Comparison of ENCODE assay signal across 21 mouse cellular contexts in the genomic region with DNA sequence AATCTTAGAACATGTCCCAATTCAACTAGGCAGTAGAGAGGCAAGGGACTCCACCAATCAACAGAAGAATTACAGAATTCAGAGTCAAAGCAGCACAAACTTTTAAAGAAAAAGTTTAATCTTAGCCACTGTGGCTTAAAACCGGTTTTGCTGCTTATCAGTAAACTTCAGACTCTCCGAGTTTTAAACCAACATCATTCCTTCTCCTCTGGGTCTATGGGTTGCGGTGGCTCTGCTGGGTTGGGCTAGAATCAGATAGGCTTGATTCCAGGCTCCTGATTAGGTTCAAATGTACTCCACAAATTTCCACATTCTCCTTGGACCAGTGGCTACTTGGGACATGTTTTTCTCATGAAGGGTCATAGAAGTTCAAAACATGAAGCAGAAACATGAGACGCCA. TPM values are rescaled to one million over a fixed set of nuclear protein-coding genes. Genes with fewer than 3 reads are reported as not detected.
DNase-seq lines count a peak whose midpoint lies in the region; ATAC-seq and TF ChIP-seq lines count a peak whose summit lies in the region.
"Had no signal": no experiment of that assay in that cellular context is flagged by ENCODE, and none has a peak within 500 bp of the region (broad histone marks: within the 10 kb centered on the region; RNA-seq: fewer than 3 reads in every experiment).

No protein-coding gene starts in this region.

- H3K4me2 ChIP-seq in intestine, embryonic 15.5 days (replicated peaks) = no peak overlapping the region
- H3K4me2 ChIP-seq in intestine, postnatal 0 days (replicated peaks; ENCODE audit: low read depth) = no peak overlapping the region
- H3K4me2 ChIP-seq: embryonic facial prominence, embryonic 15.5 days; forebrain, embryonic 12.5 days; hindbrain, embryonic 12.5 days had no signal

- no peaks in the 10 kb centered on the region for H3K4me1 ChIP-seq in intestine, embryonic 15.5 days (replicated peaks)
- H3K4me1 ChIP-seq in intestine, postnatal 0 days (replicated peaks; ENCODE audit: control insufficient read depth, insufficient read depth, low read length) = no peaks in the 10 kb centered on the region
- H3K4me1 ChIP-seq: embryonic facial prominence, embryonic 15.5 days; forebrain, embryonic 12.5 days; heart, embryonic 10.5 days; hindbrain, embryonic 12.5 days had no signal

- H3K4me3 ChIP-seq in intestine, embryonic 15.5 days (replicated peaks) = no peak overlapping the region
- H3K4me3 ChIP-seq in intestine, postnatal 0 days (ENCODE audit: low read depth, low read length) = no peak overlapping the region
- H3K4me3 ChIP-seq: embryonic facial prominence, embryonic 15.5 days; forebrain, embryonic 12.5 days; heart, embryonic 10.5 days; hindbrain, embryonic 12.5 days had no signal

- H3K9me3 ChIP-seq in intestine, embryonic 15.5 days = no peaks in the 10 kb centered on the region
- no peaks in the 10 kb centered on the region for H3K9me3 ChIP-seq in intestine, postnatal 0 days (ENCODE audit: control insufficient read depth)
- H3K9me3 ChIP-seq: embryonic facial prominence, embryonic 15.5 days; forebrain, embryonic 12.5 days; heart, embryonic 10.5 days; hindbrain, embryonic 12.5 days had no signal

- H3K9ac ChIP-seq in intestine, embryonic 15.5 days = no peak overlapping the region
- H3K9ac ChIP-seq in intestine, postnatal 0 days (ENCODE audit: low read depth, low read length) = no peak overlapping the region
- H3K9ac ChIP-seq: embryonic facial prominence, embryonic 15.5 days; forebrain, embryonic 12.5 days; hindbrain, embryonic 12.5 days had no signal

- no peak overlapping the region for H3K27ac ChIP-seq in intestine, embryonic 15.5 days
- no peak overlapping the region for H3K27ac ChIP-seq in intestine, postnatal 0 days (ENCODE audit: low read depth, low read length)
- H3K27ac ChIP-seq: embryonic facial prominence, embryonic 15.5 days; forebrain, embryonic 12.5 days; heart, embryonic 10.5 days; hindbrain, embryonic 12.5 days had no signal

- ATAC-seq in intestine, embryonic 15.5 days = peak; percentile 77
- no peak for ATAC-seq in intestine, postnatal 0 days
- peak; percentile 83 for ATAC-seq in megakaryocyte progenitor cell, adult 5-6 weeks (replicated peaks; ENCODE audit: poor library complexity)
- ATAC-seq: forebrain, embryonic 16.5 days; hindbrain, embryonic 16.5 days had no signal

- DNase-seq in urinary bladder, postnatal 14 days (ENCODE audit: low spot score) = peak; percentile 30
- no peak for DNase-seq in urinary bladder, postnatal 4 days (ENCODE audit: low spot score in 2 of 2)
- no peak for DNase-seq in layer of hippocampus, postnatal 25 days (ENCODE audit: extremely low spot score in 1 of 2, low spot score in 1 of 2)
- no peak for DNase-seq in embryo, embryonic 10 days (ENCODE audit: low spot score)
- DNase-seq: adrenal gland, adult 8-10 months; cerebellum, adult 11 months; cerebellum, adult 8-10 months; cerebellum, postnatal 14 days; gastrocnemius, postnatal 10 days; heart, adult 18-20 months; heart, postnatal 10 days; heart, postnatal 4 days had no signal

- H3K27me3 ChIP-seq in intestine, embryonic 15.5 days (replicated peaks) = no peaks in the 10 kb centered on the region
- H3K27me3 ChIP-seq in intestine, postnatal 0 days (replicated peaks; ENCODE audit: control insufficient read depth, insufficient read depth, low read length) = no peaks in the 10 kb centered on the region
- H3K27me3 ChIP-seq: embryonic facial prominence, embryonic 15.5 days; forebrain, embryonic 12.5 days; hindbrain, embryonic 12.5 days had no signal

- no peak for TF ChIP-seq CTCF in intestine, postnatal 0 days (IDR thresholded peaks at IDR 0.05; ENCODE audit: low read depth)

- 53% methylated on average over 4 of the region's 4 CpGs for WGBS in intestine, embryonic 15.5 days
- WGBS in intestine, postnatal 0 days = 48% methylated on average over 4 of the region's 4 CpGs

- no peaks in the 10 kb centered on the region for H3K36me3 ChIP-seq in intestine, embryonic 15.5 days
- H3K36me3 ChIP-seq in intestine, postnatal 0 days (ENCODE audit: control insufficient read depth, insufficient read depth) = no peaks in the 10 kb centered on the region
- H3K36me3 ChIP-seq: embryonic facial prominence, embryonic 15.5 days; forebrain, embryonic 12.5 days; heart, embryonic 10.5 days; hindbrain, embryonic 12.5 days had no signal

RNA-seq across cellular contexts. Expression of gene Pcf11, which starts 7.6 kb away (rescaled TPM):
- 19.3 and 20.1 TPM in 2 replicates for polyA plus RNA-seq in intestine, embryonic 15.5 days (2015; fragmentation: Nextera tagmentation; extraction: Ambion mirVana)
- polyA plus RNA-seq in intestine, postnatal 0 days (2015; fragmentation: Nextera tagmentation; extraction: Ambion mirVana) = 11.7 and 13.2 TPM in 2 replicates
- 89.8 and 91.8 TPM in 2 replicates for total RNA-seq in megakaryocyte progenitor cell, adult 5-6 weeks (2015)
- total RNA-seq in megakaryocyte progenitor cell, adult 5-6 weeks (2017) = 59.3 and 71.4 TPM in 2 replicates
- 10 to 100 TPM; 48.0 to 60.6 TPM for total RNA-seq in layer of hippocampus, postnatal 25 days (2021)

RNA-seq across cellular contexts. Expression of gene Ankrd42, which starts 40.4 kb away (rescaled TPM):
- polyA plus RNA-seq in intestine, embryonic 15.5 days (2015; fragmentation: Nextera tagmentation; extraction: Ambion mirVana) = 3.9 and 4.5 TPM in 2 replicates
- polyA plus RNA-seq in intestine, postnatal 0 days (2015; fragmentation: Nextera tagmentation; extraction: Ambion mirVana) = 0.75 and 0.93 TPM in 2 replicates
- 0.07 TPM in 1 of 2 replicates, not detected in the other for total RNA-seq in megakaryocyte progenitor cell, adult 5-6 weeks (2015)
- 0.20 TPM in 1 of 2 replicates, not detected in the other for total RNA-seq in megakaryocyte progenitor cell, adult 5-6 weeks (2017)
- 10 to 100 TPM; 17.3 to 19.6 TPM for total RNA-seq in layer of hippocampus, postnatal 25 days (2021)

Comparison
In these comparisons a context has a peak if more than half of its experiments do, and no peak if none do; other contexts are left out.
1. RNA of gene Ankrd42, which starts 40.4 kb away (total RNA-seq): 17.3 to 19.6 TPM in layer of hippocampus, postnatal 25 days; 0.07 to 0.20 TPM in megakaryocyte progenitor cell, adult 5-6 weeks; every median in the first group is over 10 times any median in the second.